Mouse (Mus musculus): ENCODE measurements around the gene Homez. TPM values are rescaled to one million over a fixed set of nuclear protein-coding genes. Genes with fewer than 3 reads are reported as not detected.

Homez gene
- polyA plus RNA-seq, 1 experiment from 2014 or later: 1.6 TPM

DNA sequence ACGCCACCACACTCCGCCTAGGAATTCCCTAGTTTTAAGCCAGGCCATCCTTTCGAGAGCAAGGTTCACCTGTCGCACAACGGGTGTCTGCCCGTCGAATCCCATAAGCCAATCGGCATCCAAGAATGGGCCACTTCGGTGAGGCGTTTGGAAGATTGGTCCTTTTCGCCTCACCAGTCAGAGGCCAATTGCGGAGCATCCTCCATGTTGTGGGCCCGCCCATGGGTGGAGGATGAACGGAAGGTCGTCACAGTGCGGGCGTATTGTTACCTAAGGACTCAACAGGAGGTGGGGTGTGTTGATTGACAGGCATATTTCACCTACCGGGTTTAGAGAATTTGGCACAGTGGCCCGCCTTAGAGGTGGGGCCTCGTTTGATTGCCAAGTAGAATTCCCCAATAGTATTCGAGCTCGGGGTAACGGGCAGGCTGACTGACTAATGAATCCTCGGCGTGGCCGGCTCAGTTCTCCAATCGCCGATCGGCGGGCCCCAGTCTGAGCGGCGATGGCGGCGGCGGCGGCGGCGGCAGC, 23.0 kb upstream of the Homez start:
- Histone ChIP-seq H3K4me1 (replicated peaks) (peaks cover 36% of the 10 kb centered on the region), H3K36me3 (replicated peaks) (peaks cover 33% of the 10 kb centered on the region), H3K9ac (peak overlapping the region; percentile 98), H3K9me3 (replicated peaks) (no peaks in the 10 kb centered on the region), H3K4me2 (peak overlapping the region; percentile 89), H3K27me3 (no peaks in the 10 kb centered on the region), H3K4me3 (replicated peaks) (peak overlapping the region; percentile 90), H3K27ac (replicated peaks) (peak overlapping the region; percentile 88)
- under 1% methylated on average over 38 of the region's 38 CpGs for WGBS (ENCODE audit: insufficient replicate concordance)
- ATAC-seq (ENCODE audit: insufficient read depth): peak; percentile 96

DNA sequence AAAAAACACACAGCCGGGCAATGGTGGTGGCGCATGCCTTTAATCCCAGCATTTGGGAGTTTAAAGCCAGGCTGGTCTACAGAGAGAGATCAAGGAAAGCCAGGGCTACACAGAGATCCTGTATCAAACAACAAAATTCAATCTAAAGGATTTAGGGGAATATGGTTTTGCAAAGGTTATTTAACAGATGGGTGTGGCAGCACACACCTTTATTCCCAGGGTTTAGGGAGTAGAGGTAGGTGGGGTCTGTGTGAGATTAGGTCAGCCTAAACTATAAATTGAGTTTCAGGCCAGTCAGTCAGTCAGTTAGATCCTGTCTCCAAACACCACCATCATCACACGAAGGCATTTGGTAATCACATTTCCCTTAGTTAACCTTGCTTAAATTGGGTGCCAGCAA, 21.4 kb upstream of the Homez start, which contains the start of gene Pabpn1:
Gene Pabpn1, plus strand, starts transcription at position 301 of the 400 bp plus-strand sequence.
- H3K4me1 ChIP-seq (replicated peaks): peaks cover 33% of the 10 kb centered on the region
- H3K4me2 ChIP-seq: peak within 1 kb of the TSS; percentile 75
- H3K9ac ChIP-seq: peak within 1 kb of the TSS; percentile 44
- peak within 1 kb of the TSS; percentile 90 for H3K4me3 ChIP-seq (replicated peaks)
- 80% methylated on average over 3 of the region's 3 CpGs for WGBS (ENCODE audit: insufficient replicate concordance)
- H3K27ac ChIP-seq (replicated peaks): peak within 1 kb of the TSS; percentile 88
- peaks cover 19% of the 10 kb centered on the region for H3K36me3 ChIP-seq (replicated peaks)
- no peak for ATAC-seq (ENCODE audit: insufficient read depth)
- no peaks in the 10 kb centered on the region for H3K27me3 ChIP-seq
- no peaks in the 10 kb centered on the region for H3K9me3 ChIP-seq (replicated peaks)

DNA sequence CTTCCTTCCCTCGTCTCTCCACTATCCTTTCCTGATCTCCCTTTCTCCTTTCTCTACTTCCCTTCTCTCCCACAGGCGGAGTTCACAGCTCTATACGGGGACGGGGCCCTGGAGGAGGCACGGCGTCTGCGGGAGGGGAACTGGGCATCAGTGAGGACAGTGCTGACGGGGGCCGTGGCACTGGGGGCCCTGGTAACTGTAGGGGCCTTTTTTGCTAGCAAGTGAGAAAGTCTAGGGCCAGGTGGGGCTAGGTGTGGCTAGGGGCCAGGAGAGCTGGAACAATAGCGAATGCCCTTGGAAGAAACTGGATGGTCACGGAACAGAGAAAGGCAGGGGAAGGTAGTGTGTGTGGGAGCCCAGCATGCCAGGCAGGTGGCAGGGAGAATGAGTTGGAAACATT, 14.5 kb upstream of the Homez start:
- Histone ChIP-seq H3K4me2 (no peak overlapping the region), H3K4me3 (replicated peaks) (no peak overlapping the region), H3K27ac (replicated peaks) (no peak overlapping the region), H3K27me3 (no peaks in the 10 kb centered on the region), H3K36me3 (replicated peaks) (no peaks in the 10 kb centered on the region), H3K9me3 (replicated peaks) (no peaks in the 10 kb centered on the region), H3K9ac (no peak overlapping the region), H3K4me1 (replicated peaks) (peaks cover 20% of the 10 kb centered on the region)
- WGBS (ENCODE audit: insufficient replicate concordance): 79% methylated on average over 11 of the region's 11 CpGs
- no peak for ATAC-seq (ENCODE audit: insufficient read depth)

DNA sequence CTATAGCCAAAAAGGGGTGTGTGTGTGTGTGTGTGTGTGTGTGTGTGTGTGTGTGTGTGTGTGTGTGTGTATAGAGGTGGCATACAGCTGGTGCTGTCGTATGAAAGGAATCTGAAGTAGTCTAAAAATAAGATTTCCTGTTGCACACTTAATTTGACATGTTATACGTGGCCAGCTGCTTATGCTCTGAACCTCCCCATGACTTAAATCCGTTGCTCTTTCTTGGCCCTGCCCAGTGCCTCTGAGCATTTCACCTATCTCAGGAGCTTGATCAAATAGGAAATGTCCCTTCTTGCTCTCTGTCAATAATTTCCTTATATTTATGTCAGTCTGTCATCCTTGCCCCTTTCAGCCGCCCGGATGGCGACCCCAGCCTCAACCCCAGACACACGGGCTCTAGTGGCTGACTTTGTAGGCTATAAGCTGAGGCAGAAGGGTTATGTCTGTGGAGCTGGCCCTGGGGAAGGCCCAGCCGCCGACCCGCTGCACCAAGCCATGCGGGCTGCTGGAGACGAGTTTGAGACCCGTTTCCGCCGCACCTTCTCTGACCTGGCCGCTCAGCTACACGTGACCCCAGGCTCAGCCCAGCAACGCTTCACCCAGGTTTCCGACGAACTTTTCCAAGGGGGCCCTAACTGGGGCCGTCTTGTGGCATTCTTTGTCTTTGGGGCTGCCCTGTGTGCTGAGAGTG, 13.4 kb upstream of the Homez start:
- no peak overlapping the region for H3K9ac ChIP-seq
- H3K27ac ChIP-seq (replicated peaks): peak overlapping the region; percentile 62; the same call in 1 of the 2 replicates

DNA sequence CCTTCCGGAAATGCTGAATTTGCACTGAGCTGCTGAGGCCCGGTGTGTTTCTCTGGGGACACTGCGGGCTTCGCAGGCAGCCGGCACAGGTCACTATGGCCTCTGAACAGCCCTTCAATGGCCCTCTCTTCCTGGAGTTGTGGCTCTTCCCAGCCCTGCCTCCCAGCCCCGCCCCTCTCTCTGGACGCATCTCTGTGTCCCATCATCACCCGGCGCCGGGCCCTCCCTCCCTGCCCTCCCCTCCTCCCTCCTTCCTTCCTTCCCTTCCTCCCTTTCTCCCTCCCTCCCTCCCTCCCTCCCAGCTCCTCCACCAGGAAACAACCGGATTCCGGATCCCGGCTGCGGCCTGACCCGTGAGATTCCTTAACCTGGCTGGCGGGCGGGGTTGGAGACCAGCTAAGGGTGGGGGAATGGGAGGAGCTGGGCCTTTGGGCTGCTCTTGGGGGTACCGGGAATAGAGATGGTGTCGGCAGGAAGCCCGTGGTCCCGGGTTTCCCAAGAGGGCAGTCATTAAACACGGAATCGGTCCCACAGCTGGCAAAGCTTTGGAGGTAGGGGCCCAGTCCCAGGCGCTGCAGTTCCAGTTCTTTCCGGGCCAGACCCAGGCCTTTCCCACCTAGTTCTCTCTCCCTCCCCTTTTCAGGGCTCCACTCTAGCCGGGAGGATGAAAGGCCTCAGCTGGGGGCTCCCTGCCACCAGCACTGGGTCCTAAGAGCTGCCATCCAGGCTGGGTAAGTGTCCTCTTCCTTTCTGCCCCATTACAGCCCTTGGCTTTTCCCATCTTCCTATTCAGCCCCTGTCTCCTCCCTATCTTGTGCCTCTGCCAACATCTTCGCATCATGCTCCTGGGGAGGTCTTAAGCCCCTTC, 12.6 kb upstream of the Homez start, which contains the start of the genes Bcl2l2 and Gm20521:
Gene Bcl2l2, plus strand, starts transcription at position 224 of the 868 bp plus-strand sequence.
Gene Gm20521, plus strand, starts transcription at position 288 of the 868 bp plus-strand sequence.
- no peaks in the 10 kb centered on the region for H3K36me3 ChIP-seq (replicated peaks)
- H3K27me3 ChIP-seq: no peaks in the 10 kb centered on the region
- WGBS (ENCODE audit: insufficient replicate concordance): 2% methylated on average over 27 of the region's 27 CpGs
- H3K9ac ChIP-seq: peak within 1 kb of the TSS; percentile 53
- peak within 1 kb of the TSS; percentile 57 for H3K4me3 ChIP-seq (replicated peaks)
- ATAC-seq (ENCODE audit: insufficient read depth): peak; percentile 83
- no peaks in the 10 kb centered on the region for H3K9me3 ChIP-seq (replicated peaks)
- H3K4me1 ChIP-seq (replicated peaks): peaks cover 20% of the 10 kb centered on the region
- peak within 1 kb of the TSS; percentile 80 for H3K4me2 ChIP-seq
- H3K27ac ChIP-seq (replicated peaks): peak within 1 kb of the TSS; percentile 70

More for the DNA sequence above, 13.4 kb upstream of the Homez start:
- peak overlapping the region; percentile 57 for H3K4me3 ChIP-seq (replicated peaks)
- 51% methylated on average over 21 of the region's 21 CpGs for WGBS (ENCODE audit: insufficient replicate concordance)
- H3K4me2 ChIP-seq: peak overlapping the region; percentile 80
- H3K4me1 ChIP-seq (replicated peaks): peaks cover 20% of the 10 kb centered on the region
- no peaks in the 10 kb centered on the region for H3K27me3 ChIP-seq
- H3K9me3 ChIP-seq (replicated peaks): no peaks in the 10 kb centered on the region
- no peak for ATAC-seq (ENCODE audit: insufficient read depth)
- H3K36me3 ChIP-seq (replicated peaks): no peaks in the 10 kb centered on the region

DNA sequence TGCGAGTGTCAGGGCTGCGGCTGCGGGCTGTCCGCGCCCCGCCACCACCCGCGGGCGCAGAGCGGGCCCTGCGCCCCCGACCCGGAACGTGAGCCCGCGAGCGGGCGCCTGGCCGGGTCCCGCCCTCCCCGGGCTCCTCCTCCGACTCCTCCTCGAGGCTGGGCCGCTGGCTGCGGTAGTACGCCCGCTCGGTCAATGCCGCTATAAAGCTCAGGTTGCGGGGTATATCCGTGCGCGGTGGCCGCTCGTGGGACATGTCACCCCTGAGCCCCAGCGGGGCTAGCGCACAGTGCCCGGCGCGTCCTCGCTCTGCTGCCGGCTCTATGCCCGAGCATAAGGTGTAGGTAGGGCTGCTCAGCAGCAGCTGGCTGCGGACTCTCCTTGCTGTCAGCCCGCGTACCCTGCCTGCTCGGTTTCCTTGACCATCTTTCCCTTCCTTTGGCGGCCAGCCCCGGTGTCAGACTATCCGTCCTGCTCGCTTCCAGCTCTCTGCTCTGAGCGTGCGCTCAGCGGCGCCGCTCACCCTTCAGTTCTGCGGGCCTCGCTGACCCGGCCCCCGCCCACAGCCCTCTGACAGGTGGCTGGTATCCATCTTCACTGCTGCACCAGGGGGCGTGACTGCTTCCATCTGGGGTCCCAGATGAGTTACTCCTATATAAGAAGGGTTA, 6.4 kb upstream of the Homez start, which contains the start of gene Ppp1r3e:
Gene Ppp1r3e, minus strand, starts transcription at position 503 of the 668 bp plus-strand sequence.
- H3K9me3 ChIP-seq (replicated peaks): no peaks in the 10 kb centered on the region
- peak within 1 kb of the TSS; percentile 75 for H3K27ac ChIP-seq (replicated peaks)
- under 1% methylated on average over 61 of the region's 61 CpGs for WGBS (ENCODE audit: insufficient replicate concordance)
- H3K4me1 ChIP-seq (replicated peaks): peaks cover 29% of the 10 kb centered on the region
- H3K27me3 ChIP-seq: peaks cover 22% of the 10 kb centered on the region
- peak within 1 kb of the TSS; percentile 93 for H3K4me2 ChIP-seq
- H3K4me3 ChIP-seq (replicated peaks): peak within 1 kb of the TSS; percentile 77
- H3K9ac ChIP-seq: peak within 1 kb of the TSS; percentile 71
- H3K36me3 ChIP-seq (replicated peaks): no peaks in the 10 kb centered on the region
- peak; percentile 81 for ATAC-seq (ENCODE audit: insufficient read depth)

DNA sequence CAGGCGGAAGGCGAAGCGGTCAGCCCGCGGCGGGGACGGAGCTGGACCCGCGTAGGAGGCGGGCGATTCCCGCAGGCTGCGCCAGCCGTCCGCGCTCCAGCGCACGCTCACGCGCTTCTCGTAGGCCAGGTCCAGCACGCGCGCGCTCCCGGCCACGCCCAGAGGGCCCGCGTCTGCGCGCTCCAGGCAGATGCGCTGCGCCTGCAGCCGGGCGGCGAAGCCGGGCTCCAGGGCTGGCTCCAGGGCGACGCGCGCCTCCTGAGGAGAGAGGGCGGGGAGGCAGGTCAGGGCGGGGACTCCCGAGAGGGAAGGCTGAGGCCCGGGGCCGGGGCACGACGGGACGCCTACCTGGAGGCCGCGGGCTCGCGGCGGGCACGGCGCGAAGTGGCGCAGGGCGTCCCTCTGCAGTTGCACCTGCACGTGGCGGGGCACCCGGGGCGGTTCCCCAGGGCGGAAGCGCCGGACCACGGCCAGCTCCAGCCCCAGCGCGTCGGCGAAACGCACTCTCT, 5.8 kb upstream of the Homez start:
- peak overlapping the region; percentile 71 for H3K9ac ChIP-seq
- under 1% methylated on average over 72 of the region's 72 CpGs for WGBS (ENCODE audit: insufficient replicate concordance)
- no peaks in the 10 kb centered on the region for H3K9me3 ChIP-seq (replicated peaks)
- peak overlapping the region; percentile 75 for H3K27ac ChIP-seq (replicated peaks)
- peak overlapping the region; percentile 93 for H3K4me2 ChIP-seq
- no peaks in the 10 kb centered on the region for H3K36me3 ChIP-seq (replicated peaks)
- H3K27me3 ChIP-seq: peaks cover 22% of the 10 kb centered on the region
- peak; percentile 93 for ATAC-seq (ENCODE audit: insufficient read depth)
- H3K4me1 ChIP-seq (replicated peaks): peaks cover 29% of the 10 kb centered on the region
- H3K4me3 ChIP-seq (replicated peaks): peak overlapping the region; percentile 77

DNA sequence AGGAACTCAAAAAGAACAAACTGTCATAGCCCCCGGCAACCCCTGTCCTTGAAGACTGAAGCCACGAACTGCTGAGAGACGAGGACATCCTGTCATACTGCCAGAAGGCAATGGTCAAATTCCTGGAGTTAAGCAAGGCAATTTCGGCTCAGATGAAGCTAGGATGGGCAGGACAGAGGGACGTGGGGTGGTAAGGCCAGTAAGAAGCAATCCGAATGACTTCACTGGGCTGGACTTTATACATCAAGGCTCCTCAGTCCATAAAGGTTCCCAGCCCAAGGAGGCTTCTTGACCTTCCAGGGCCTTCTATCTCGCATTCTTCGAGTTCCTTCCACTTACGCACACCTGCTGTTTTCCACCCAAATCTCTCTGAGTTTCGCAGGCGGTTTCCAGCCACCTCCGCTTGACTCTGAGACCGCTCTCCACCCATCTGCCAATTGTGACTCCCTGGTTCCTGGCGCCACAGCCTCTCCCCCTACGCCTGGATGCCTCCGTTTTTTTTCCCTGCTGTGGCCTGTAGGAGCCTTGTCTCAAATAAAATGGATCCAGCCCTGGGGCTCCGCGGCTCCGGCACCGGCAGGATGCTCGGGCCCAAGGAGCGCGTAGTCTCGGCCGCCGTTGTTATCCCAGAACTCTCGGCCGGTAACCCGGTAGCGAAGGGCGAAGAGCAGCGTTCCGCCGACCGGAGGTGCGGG, 5.2 kb upstream of the Homez start:
- Histone ChIP-seq H3K4me3 (replicated peaks) (peak overlapping the region; percentile 77), H3K9ac (peak overlapping the region; percentile 71), H3K27ac (replicated peaks) (peak overlapping the region; percentile 33; the same call in 1 of the 2 replicates), H3K27me3 (peaks cover 22% of the 10 kb centered on the region), H3K4me2 (peak overlapping the region; percentile 93), H3K9me3 (replicated peaks) (no peaks in the 10 kb centered on the region), H3K4me1 (replicated peaks) (peaks cover 29% of the 10 kb centered on the region), H3K36me3 (replicated peaks) (no peaks in the 10 kb centered on the region)
- 3% methylated on average over 36 of the region's 36 CpGs for WGBS (ENCODE audit: insufficient replicate concordance)
- ATAC-seq (ENCODE audit: insufficient read depth): peak; percentile 11; the same call in 1 of the 2 replicates

DNA sequence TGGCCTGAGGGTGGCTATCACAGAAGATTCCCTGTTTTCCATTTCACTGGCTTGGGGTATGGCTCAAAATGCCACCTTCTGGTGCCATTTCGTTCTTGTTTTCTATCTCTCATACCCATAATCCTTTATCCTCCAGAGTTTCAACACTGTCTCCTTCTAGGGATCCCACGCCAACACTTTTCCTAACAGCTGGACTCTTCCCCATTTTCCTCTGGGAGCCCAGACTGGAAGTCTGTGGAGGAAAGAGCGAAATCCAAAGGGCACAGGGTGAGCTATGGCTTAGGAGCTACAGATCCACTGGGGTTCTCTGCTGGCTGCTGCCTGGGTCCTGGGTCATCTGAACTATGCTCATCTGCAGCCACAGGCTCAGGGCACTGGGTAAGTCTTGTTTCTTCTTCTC, 3.4 kb upstream of the Homez start:
- 72% methylated on average over 3 of the region's 3 CpGs for WGBS (ENCODE audit: insufficient replicate concordance)
- ATAC-seq (ENCODE audit: insufficient read depth): no peak
- H3K4me2 ChIP-seq: no peak overlapping the region
- peaks cover 29% of the 10 kb centered on the region for H3K4me1 ChIP-seq (replicated peaks)
- H3K27ac ChIP-seq (replicated peaks): no peak overlapping the region
- peaks cover 22% of the 10 kb centered on the region for H3K27me3 ChIP-seq
- H3K4me3 ChIP-seq (replicated peaks): no peak overlapping the region
- H3K9ac ChIP-seq: no peak overlapping the region
- no peaks in the 10 kb centered on the region for H3K9me3 ChIP-seq (replicated peaks)
- no peaks in the 10 kb centered on the region for H3K36me3 ChIP-seq (replicated peaks)

DNA sequence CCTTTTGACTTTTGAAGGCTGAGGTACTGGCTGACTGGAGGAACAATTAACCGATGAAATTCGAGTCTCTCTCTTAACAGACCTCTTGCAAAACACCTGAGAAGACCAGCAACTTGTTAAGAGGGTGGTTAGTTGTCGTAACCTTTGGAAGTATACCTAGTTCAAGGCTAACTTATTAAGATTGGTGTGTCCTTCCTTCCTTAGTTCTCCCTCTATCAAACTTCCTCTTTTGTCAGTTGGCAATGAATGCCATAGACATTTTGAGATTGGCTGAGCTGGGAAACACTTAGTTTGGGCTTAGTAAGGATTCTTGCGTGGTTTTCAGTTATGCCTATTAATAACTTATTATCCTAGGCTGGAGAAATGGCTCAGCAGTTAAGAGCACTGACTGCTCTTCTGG, 2.7 kb downstream of the Homez start:
- no peak overlapping the region for H3K9ac ChIP-seq
- H3K27me3 ChIP-seq: no peaks in the 10 kb centered on the region
- no peaks in the 10 kb centered on the region for H3K36me3 ChIP-seq (replicated peaks)
- H3K4me2 ChIP-seq: no peak overlapping the region
- H3K27ac ChIP-seq (replicated peaks): no peak overlapping the region
- no peak for ATAC-seq (ENCODE audit: insufficient read depth)
- H3K4me1 ChIP-seq (replicated peaks): peaks cover 15% of the 10 kb centered on the region
- H3K4me3 ChIP-seq (replicated peaks): no peak overlapping the region
- WGBS (ENCODE audit: insufficient replicate concordance): 43% methylated on average over 4 of the region's 4 CpGs
- H3K9me3 ChIP-seq (replicated peaks): no peaks in the 10 kb centered on the region

Measured in liver, embryonic 15.5 days (tissue).